Mouse (Mus musculus) liver, embryonic 15.5 days (tissue): ENCODE measurements at regions not wholly inside any gene's neighbourhood (a gene's known extent, or its start where the extent isn't known, plus 50 kb on each side); places are given as distances from the start of the nearest gene placed in this dataset.
A peak's percentile ranks its signal among the peaks of the same experiment; 100 is the strongest.

ENCODE experiments used
- ATAC-seq: fragments of 200-750 bp; cut with Nextera tagmentation; 2 replicates; pipeline ENCODE4 v1.8.0; 2017; ENCODE audit warnings: moderate number of reproducible peaks, mild to moderate bottlenecking, moderate library complexity; ENCODE audit not compliant: insufficient read depth
- H3K27ac ChIP-seq: fragments of 300-500 bp; sonication (generic); replicated peaks from 2 replicates; pipeline ENCODE4 v1.5.1; 2015; ENCODE audit warnings: mild to moderate bottlenecking, inconsistent platforms
- H3K27me3 ChIP-seq: fragments of 300-500 bp; sonication (generic); 2 replicates; pipeline ENCODE4 v1.6.1; 2015; ENCODE audit warnings: mild to moderate bottlenecking, inconsistent platforms
- H3K36me3 ChIP-seq: fragments of 300-500 bp; sonication (generic); replicated peaks from 2 replicates; pipeline ENCODE4 v1.6.1; 2015; ENCODE audit warnings: moderate library complexity, mild to moderate bottlenecking, inconsistent platforms
- H3K4me1 ChIP-seq: fragments of 300-500 bp; sonication (generic); replicated peaks from 2 replicates; pipeline ENCODE4 v1.6.1; 2015; ENCODE audit warnings: inconsistent platforms
- H3K4me2 ChIP-seq: fragments of 300-500 bp; sonication (generic); 2 replicates; pipeline ENCODE4 v1.6.1; 2015; ENCODE audit warnings: moderate library complexity, mild to moderate bottlenecking, inconsistent platforms
- H3K4me3 ChIP-seq: fragments of 300-500 bp; sonication (generic); replicated peaks from 2 replicates; pipeline ENCODE4 v1.5.1; 2015; ENCODE audit warnings: mild to moderate bottlenecking, inconsistent platforms
- H3K9ac ChIP-seq: fragments of 300-500 bp; sonication (generic); 2 replicates; pipeline ENCODE4 v1.6.1; 2015; ENCODE audit warnings: moderate library complexity, mild to moderate bottlenecking, inconsistent platforms
- H3K9me3 ChIP-seq: fragments of 300-500 bp; sonication (generic); replicated peaks from 2 replicates; pipeline ENCODE4 v1.6.1; 2016; ENCODE audit warnings: inconsistent platforms
- WGBS: fragments of 180-500 bp; shearing (Covaris S2); methylation state at CpG from one replicate; pipeline ENCODE4 v1.1.7; 2015; ENCODE audit warnings: mixed read lengths; ENCODE audit not compliant: insufficient replicate concordance; 5-methylcytosine and 5-hydroxymethylcytosine counted together

- Histone ChIP-seq H3K4me1 (no peaks in the 10 kb centered on the region), H3K9me3 (no peaks in the 10 kb centered on the region), H3K27me3 (no peaks in the 10 kb centered on the region), H3K36me3 (no peaks in the 10 kb centered on the region), H3K4me2 (no peak overlapping the region), H3K27ac (no peak overlapping the region), H3K4me3 (no peak overlapping the region), H3K9ac (no peak overlapping the region)
- no peak for ATAC-seq
- 72% methylated on average over 2 of the region's 2 CpGs for WGBS
These were observed 120.3 kb upstream of the Ado start for GRCm38 (mm10) chr10:67669066-67669465.

GRCm38 (mm10) chr10:67663028-67663427 lies 114.3 kb upstream of the Ado start:
- no peaks in the 10 kb centered on the region for H3K4me1 ChIP-seq
- H3K9me3 ChIP-seq = no peaks in the 10 kb centered on the region
- H3K36me3 ChIP-seq = no peaks in the 10 kb centered on the region
- no peaks in the 10 kb centered on the region for H3K27me3 ChIP-seq
- no peak for ATAC-seq
- WGBS = 44% methylated on average over 3 of the region's 3 CpGs
- no peak overlapping the region for H3K4me3 ChIP-seq
- no peak overlapping the region for H3K27ac ChIP-seq
- no peak overlapping the region for H3K4me2 ChIP-seq
- no peak overlapping the region for H3K9ac ChIP-seq

- no peak for ATAC-seq
- Histone ChIP-seq H3K4me3 (no peak overlapping the region), H3K4me2 (no peak overlapping the region), H3K9me3 (no peaks in the 10 kb centered on the region), H3K9ac (no peak overlapping the region), H3K27ac (no peak overlapping the region), H3K27me3 (no peaks in the 10 kb centered on the region), H3K4me1 (no peaks in the 10 kb centered on the region), H3K36me3 (no peaks in the 10 kb centered on the region)
- WGBS = 48% methylated on average over 4 of the region's 4 CpGs
These were observed 112.9 kb upstream of the Ado start for GRCm38 (mm10) chr10:67661666-67662065.

GRCm38 (mm10) chr10:67658005-67658545 lies 109.3 kb upstream of the Ado start:
- no peaks in the 10 kb centered on the region for H3K9me3 ChIP-seq
- WGBS = 46% methylated on average over 4 of the region's 4 CpGs
- no peak for ATAC-seq
- H3K4me2 ChIP-seq = no peak overlapping the region
- H3K4me1 ChIP-seq = no peaks in the 10 kb centered on the region
- H3K36me3 ChIP-seq = no peaks in the 10 kb centered on the region
- no peak overlapping the region for H3K27ac ChIP-seq
- no peak overlapping the region for H3K9ac ChIP-seq
- no peaks in the 10 kb centered on the region for H3K27me3 ChIP-seq
- no peak overlapping the region for H3K4me3 ChIP-seq

GRCm38 (mm10) chr10:67657305-67657704 lies 108.5 kb upstream of the Ado start:
- H3K4me3 ChIP-seq = no peak overlapping the region
- no peaks in the 10 kb centered on the region for H3K27me3 ChIP-seq
- H3K9me3 ChIP-seq = no peaks in the 10 kb centered on the region
- no peak for ATAC-seq
- 21% methylated on average over 2 of the region's 2 CpGs for WGBS
- H3K9ac ChIP-seq = no peak overlapping the region
- H3K36me3 ChIP-seq = no peaks in the 10 kb centered on the region
- H3K4me2 ChIP-seq = no peak overlapping the region
- H3K27ac ChIP-seq = no peak overlapping the region
- no peaks in the 10 kb centered on the region for H3K4me1 ChIP-seq

- H3K4me2 ChIP-seq = no peak overlapping the region
- no peak for ATAC-seq
- no peaks in the 10 kb centered on the region for H3K27me3 ChIP-seq
- no peaks in the 10 kb centered on the region for H3K4me1 ChIP-seq
- 69% methylated on average over 10 of the region's 10 CpGs for WGBS
- H3K9ac ChIP-seq = no peak overlapping the region
- H3K27ac ChIP-seq = no peak overlapping the region
- no peaks in the 10 kb centered on the region for H3K9me3 ChIP-seq
- no peak overlapping the region for H3K4me3 ChIP-seq
- no peaks in the 10 kb centered on the region for H3K36me3 ChIP-seq
These were observed 105.8 kb upstream of the Ado start for GRCm38 (mm10) chr10:67654518-67654917.

GRCm38 (mm10) chr10:67652300-67652699 lies 103.5 kb upstream of the Ado start:
- Histone ChIP-seq H3K36me3 (no peaks in the 10 kb centered on the region), H3K27ac (no peak overlapping the region), H3K4me1 (peaks cover 7% of the 10 kb centered on the region), H3K27me3 (no peaks in the 10 kb centered on the region; the same call in 1 of the 2 replicates), H3K9ac (no peak overlapping the region), H3K9me3 (no peaks in the 10 kb centered on the region), H3K4me3 (no peak overlapping the region), H3K4me2 (no peak overlapping the region)
- 53% methylated on average over 3 of the region's 3 CpGs for WGBS
- no peak for ATAC-seq

GRCm38 (mm10) chr10:67651386-67651785 lies 102.6 kb upstream of the Ado start:
- no peak overlapping the region for H3K4me3 ChIP-seq
- H3K36me3 ChIP-seq = no peaks in the 10 kb centered on the region
- H3K27ac ChIP-seq = no peak overlapping the region
- 54% methylated on average over 2 of the region's 2 CpGs for WGBS
- H3K4me2 ChIP-seq = no peak overlapping the region
- no peak for ATAC-seq
- no peak overlapping the region for H3K9ac ChIP-seq
- peaks cover 7% of the 10 kb centered on the region for H3K4me1 ChIP-seq
- no peaks in the 10 kb centered on the region; the same call in 1 of the 2 replicates for H3K27me3 ChIP-seq
- no peaks in the 10 kb centered on the region for H3K9me3 ChIP-seq

- ATAC-seq = no peak
- Histone ChIP-seq H3K9me3 (no peaks in the 10 kb centered on the region), H3K27me3 (no peaks in the 10 kb centered on the region; the same call in 1 of the 2 replicates), H3K4me2 (peak overlapping the region; percentile 52), H3K4me1 (peaks cover 10% of the 10 kb centered on the region), H3K9ac (no peak overlapping the region), H3K36me3 (no peaks in the 10 kb centered on the region), H3K4me3 (0 out of 2 replicates have a peak overlapping the region, but pooled peaks have one; percentile 20), H3K27ac (no peak overlapping the region)
- WGBS = 12% methylated on average over 20 of the region's 20 CpGs
These were observed 99.3 kb upstream of the Ado start for GRCm38 (mm10) chr10:67647777-67648727.

GRCm38 (mm10) chr10:67646659-67647559 lies 98.2 kb upstream of the Ado start:
- H3K4me3 ChIP-seq = peak overlapping the region; percentile 20; the same call in 1 of the 2 replicates
- H3K9ac ChIP-seq = no peak overlapping the region

GRCm38 (mm10) chr10:67645821-67646220 lies 97.1 kb upstream of the Ado start:
- H3K4me2 ChIP-seq = no peak overlapping the region
- no peak overlapping the region for H3K9ac ChIP-seq
- no peaks in the 10 kb centered on the region for H3K9me3 ChIP-seq
- H3K27me3 ChIP-seq = no peaks in the 10 kb centered on the region; the same call in 1 of the 2 replicates
- no peak overlapping the region for H3K27ac ChIP-seq
- H3K4me3 ChIP-seq = no peak overlapping the region
- peaks cover 10% of the 10 kb centered on the region for H3K4me1 ChIP-seq
- no peak for ATAC-seq
- 50% methylated on average over 3 of the region's 3 CpGs for WGBS
- H3K36me3 ChIP-seq = no peaks in the 10 kb centered on the region

More at GRCm38 (mm10) chr10:67646659-67647559, 98.2 kb upstream of the Ado start:
- Histone ChIP-seq H3K27ac (no peak overlapping the region), H3K4me1 (peaks cover 10% of the 10 kb centered on the region), H3K9me3 (no peaks in the 10 kb centered on the region), H3K27me3 (no peaks in the 10 kb centered on the region; the same call in 1 of the 2 replicates), H3K4me2 (peak overlapping the region; percentile 52), H3K36me3 (no peaks in the 10 kb centered on the region)
- 13% methylated on average over 14 of the region's 14 CpGs for WGBS
- no peak for ATAC-seq
